Mouse (Mus musculus) intestine, embryonic 15.5 days (tissue): ENCODE data around the gene Ets2. TPM values are rescaled to one million over a fixed set of nuclear protein-coding genes. Genes with fewer than 3 reads are reported as not detected.

Experiments used
- ATAC-seq: fragments of 200-750 bp; cut with Nextera tagmentation; 2 replicates; pipeline ENCODE4 v1.8.0; 2017; ENCODE audit warnings: moderate TSS enrichment, moderate library complexity
- H3K27ac ChIP-seq: fragments of 300-500 bp; sonication (generic); 2 replicates; pipeline ENCODE4 v1.5.1; 2015; ENCODE audit warnings: mild to moderate bottlenecking, inconsistent platforms
- H3K27me3 ChIP-seq: fragments of 300-500 bp; sonication (generic); replicated peaks from 2 replicates; pipeline ENCODE4 v1.6.1; 2015; ENCODE audit warnings: inconsistent platforms
- H3K36me3 ChIP-seq: fragments of 300-500 bp; sonication (generic); 2 replicates; pipeline ENCODE4 v1.6.1; 2015; ENCODE audit warnings: inconsistent platforms
- H3K4me1 ChIP-seq: fragments of 300-500 bp; sonication (generic); replicated peaks from 2 replicates; pipeline ENCODE4 v1.6.1; 2015; ENCODE audit warnings: inconsistent platforms
- H3K4me2 ChIP-seq: fragments of 300-500 bp; sonication (generic); replicated peaks from 2 replicates; pipeline ENCODE4 v1.6.1; 2015; ENCODE audit warnings: mild to moderate bottlenecking, inconsistent platforms
- H3K4me3 ChIP-seq: fragments of 300-500 bp; sonication (generic); replicated peaks from 2 replicates; pipeline ENCODE4 v1.5.1; 2015; ENCODE audit warnings: inconsistent platforms
- H3K9ac ChIP-seq: fragments of 300-500 bp; sonication (generic); 2 replicates; pipeline ENCODE4 v1.6.1; 2015; ENCODE audit warnings: inconsistent platforms
- H3K9me3 ChIP-seq: fragments of 300-500 bp; sonication (generic); 2 replicates; pipeline ENCODE4 v1.6.1; 2016; ENCODE audit warnings: inconsistent platforms
- WGBS: fragments of 180-500 bp; shearing (Covaris S2); methylation state at CpG from one replicate; pipeline ENCODE4 v1.1.7; 2015; 5-methylcytosine and 5-hydroxymethylcytosine counted together
- polyA plus RNA-seq: library from polyadenylated mRNA; unstranded; fragments of >200 nt; fragmentation: Nextera tagmentation; extraction: Ambion mirVana; gene quantifications from 2 replicates; pipeline ENCODE4 v1.2.1, GENCODE M21; 2015

The Ets2 gene
- polyA plus RNA-seq, 1 experiment from 2014 or later = 64.7 TPM

- peaks cover 8% of the 10 kb centered on the region; the same call in 1 of the 2 replicates for H3K4me1 ChIP-seq
- H3K9me3 ChIP-seq = no peaks in the 10 kb centered on the region
- no peak overlapping the region for H3K9ac ChIP-seq
- H3K27ac ChIP-seq = peak overlapping the region; percentile 61
- H3K27me3 ChIP-seq = no peaks in the 10 kb centered on the region
- WGBS = 60% methylated on average over 10 of the region's 10 CpGs
- ATAC-seq = no peak
- no peak overlapping the region for H3K4me3 ChIP-seq
- no peaks in the 10 kb centered on the region for H3K36me3 ChIP-seq
- H3K4me2 ChIP-seq = 0 out of 2 replicates have a peak overlapping the region, but pooled peaks have one; percentile 15
These were observed 40.3 kb downstream of the Ets2 start for GRCm38 (mm10) chr16:95741915-95742739.

DNA sequence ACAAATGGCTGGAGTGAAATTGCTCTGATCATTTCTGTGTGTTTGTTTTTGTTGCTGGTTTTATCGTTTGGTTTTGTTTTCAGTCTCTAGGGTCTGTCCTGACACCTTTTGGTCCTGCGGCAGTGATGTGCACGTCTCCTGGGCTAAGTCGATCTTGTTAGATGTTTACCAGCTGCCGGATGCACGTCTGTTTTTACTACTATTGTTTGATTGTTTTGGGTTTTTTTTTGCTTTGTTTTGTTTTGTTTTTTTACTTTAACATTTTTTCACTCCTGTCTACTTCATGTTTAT lies 40.8 kb downstream of the Ets2 start:
- H3K36me3 ChIP-seq = no peaks in the 10 kb centered on the region
- 25% methylated on average over 6 of the region's 6 CpGs for WGBS
- H3K27ac ChIP-seq = peak overlapping the region; percentile 61
- H3K4me3 ChIP-seq = no peak overlapping the region
- ATAC-seq = no peak
- H3K4me2 ChIP-seq = 0 out of 2 replicates have a peak overlapping the region, but pooled peaks have one; percentile 15
- H3K4me1 ChIP-seq = peaks cover 8% of the 10 kb centered on the region; the same call in 1 of the 2 replicates
- no peaks in the 10 kb centered on the region for H3K27me3 ChIP-seq
- H3K9ac ChIP-seq = no peak overlapping the region
- H3K9me3 ChIP-seq = no peaks in the 10 kb centered on the region

DNA sequence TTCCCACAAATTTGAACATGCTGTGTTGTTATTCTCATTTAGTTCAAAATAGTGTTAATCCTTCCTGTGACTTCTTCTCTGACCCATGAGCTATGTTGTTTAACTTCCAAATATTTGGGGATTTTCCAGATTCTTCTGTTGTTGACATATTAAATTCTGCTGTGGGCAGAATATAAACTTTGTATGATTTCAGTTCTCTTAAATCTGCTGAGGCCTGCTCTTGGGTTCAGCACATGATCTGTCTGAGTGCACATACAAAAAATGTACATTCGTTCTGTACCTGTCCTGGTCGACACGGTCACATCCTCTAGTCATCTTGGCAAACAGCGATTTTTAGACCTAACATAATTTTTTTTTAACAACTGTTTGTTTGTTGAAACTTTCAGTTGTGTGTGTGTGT lies 41.2 kb downstream of the Ets2 start:
- Histone ChIP-seq H3K27me3 (no peaks in the 10 kb centered on the region), H3K4me3 (no peak overlapping the region), H3K27ac (0 out of 2 replicates have a peak overlapping the region, but pooled peaks have one; percentile 2), H3K36me3 (no peaks in the 10 kb centered on the region), H3K4me2 (no peak overlapping the region), H3K4me1 (peaks cover 8% of the 10 kb centered on the region; the same call in 1 of the 2 replicates), H3K9me3 (no peaks in the 10 kb centered on the region), H3K9ac (no peak overlapping the region)
- WGBS = 42% methylated on average over 4 of the region's 4 CpGs
- ATAC-seq = no peak

DNA sequence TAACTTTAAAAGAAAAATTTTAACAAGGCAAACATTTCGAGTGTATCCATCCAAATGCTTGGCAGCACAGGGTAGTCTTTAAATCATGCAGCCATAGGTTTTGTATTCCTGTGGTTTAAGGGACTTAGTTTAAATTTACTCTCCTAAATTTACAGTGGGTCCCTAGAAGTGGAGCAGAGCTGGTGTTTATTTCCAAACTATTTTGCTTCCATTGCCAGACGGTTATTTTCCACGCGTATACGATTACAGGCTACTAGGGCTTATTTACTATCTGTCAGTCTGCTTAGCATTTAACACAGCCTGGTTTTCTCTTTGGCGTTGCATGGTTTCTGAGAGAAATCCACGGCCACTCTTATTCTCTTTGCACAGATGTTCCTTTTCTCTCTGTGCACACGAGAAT lies 42.9 kb downstream of the Ets2 start:
- Histone ChIP-seq H3K27ac (no peak overlapping the region), H3K4me2 (no peak overlapping the region)
- WGBS = 49% methylated on average over 8 of the region's 8 CpGs

DNA sequence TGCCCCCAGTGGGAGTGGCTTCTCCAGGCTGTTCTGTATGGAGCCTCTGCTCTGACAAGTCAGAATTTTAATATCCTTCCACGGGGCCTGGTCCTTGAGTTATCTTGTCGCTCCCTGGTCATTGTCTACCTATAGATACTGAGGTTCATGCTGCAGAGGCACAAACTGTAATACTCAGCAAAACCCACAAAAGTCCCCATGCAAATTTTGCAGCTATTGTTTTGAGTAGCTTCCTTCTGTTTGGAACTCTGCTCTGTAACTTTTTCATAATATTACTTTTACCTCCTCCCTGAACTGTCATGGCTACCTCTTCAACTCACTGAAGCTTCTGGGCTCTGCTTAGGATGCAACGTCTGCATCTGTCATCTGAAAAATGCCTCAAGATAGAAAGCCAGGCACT lies 43.8 kb downstream of the Ets2 start:
- no peak for ATAC-seq
- Histone ChIP-seq H3K4me1 (peaks cover 15% of the 10 kb centered on the region; the same call in 1 of the 2 replicates), H3K4me3 (no peak overlapping the region), H3K36me3 (no peaks in the 10 kb centered on the region), H3K9me3 (no peaks in the 10 kb centered on the region), H3K27ac (no peak overlapping the region), H3K9ac (no peak overlapping the region), H3K27me3 (no peaks in the 10 kb centered on the region), H3K4me2 (no peak overlapping the region)
- 66% methylated on average over 3 of the region's 3 CpGs for WGBS

More for the DNA sequence above, 42.9 kb downstream of the Ets2 start:
- Histone ChIP-seq H3K27me3 (no peaks in the 10 kb centered on the region), H3K4me3 (no peak overlapping the region), H3K36me3 (no peaks in the 10 kb centered on the region), H3K4me1 (peaks cover 11% of the 10 kb centered on the region; the same call in 1 of the 2 replicates), H3K9me3 (no peaks in the 10 kb centered on the region), H3K9ac (no peak overlapping the region)
- no peak for ATAC-seq

DNA sequence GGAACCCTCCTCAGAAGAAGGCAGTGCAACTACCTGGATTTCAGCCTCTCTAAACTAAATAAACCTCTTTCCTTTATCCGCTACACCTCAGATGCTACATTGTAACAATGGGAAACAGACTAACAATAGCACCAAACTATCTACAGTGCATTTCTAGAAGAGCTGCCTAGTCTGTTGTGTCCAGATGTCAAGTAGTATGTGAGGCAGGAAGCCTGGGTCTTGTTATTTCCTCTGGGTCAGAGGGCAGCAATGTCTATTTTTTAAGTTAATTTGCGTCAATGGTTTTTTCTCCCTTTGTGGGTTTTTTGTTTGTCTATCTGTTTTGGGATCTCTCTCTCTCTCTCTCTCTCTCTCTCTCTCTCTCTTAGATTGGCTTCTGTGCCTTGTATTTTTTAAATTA lies 44.7 kb downstream of the Ets2 start:
- no peak for ATAC-seq
- Histone ChIP-seq H3K36me3 (no peaks in the 10 kb centered on the region), H3K9me3 (no peaks in the 10 kb centered on the region), H3K27me3 (no peaks in the 10 kb centered on the region), H3K27ac (no peak overlapping the region), H3K9ac (no peak overlapping the region), H3K4me3 (no peak overlapping the region), H3K4me2 (no peak overlapping the region), H3K4me1 (peaks cover 11% of the 10 kb centered on the region; the same call in 1 of the 2 replicates)
- 83% methylated on average over 2 of the region's 2 CpGs for WGBS

DNA sequence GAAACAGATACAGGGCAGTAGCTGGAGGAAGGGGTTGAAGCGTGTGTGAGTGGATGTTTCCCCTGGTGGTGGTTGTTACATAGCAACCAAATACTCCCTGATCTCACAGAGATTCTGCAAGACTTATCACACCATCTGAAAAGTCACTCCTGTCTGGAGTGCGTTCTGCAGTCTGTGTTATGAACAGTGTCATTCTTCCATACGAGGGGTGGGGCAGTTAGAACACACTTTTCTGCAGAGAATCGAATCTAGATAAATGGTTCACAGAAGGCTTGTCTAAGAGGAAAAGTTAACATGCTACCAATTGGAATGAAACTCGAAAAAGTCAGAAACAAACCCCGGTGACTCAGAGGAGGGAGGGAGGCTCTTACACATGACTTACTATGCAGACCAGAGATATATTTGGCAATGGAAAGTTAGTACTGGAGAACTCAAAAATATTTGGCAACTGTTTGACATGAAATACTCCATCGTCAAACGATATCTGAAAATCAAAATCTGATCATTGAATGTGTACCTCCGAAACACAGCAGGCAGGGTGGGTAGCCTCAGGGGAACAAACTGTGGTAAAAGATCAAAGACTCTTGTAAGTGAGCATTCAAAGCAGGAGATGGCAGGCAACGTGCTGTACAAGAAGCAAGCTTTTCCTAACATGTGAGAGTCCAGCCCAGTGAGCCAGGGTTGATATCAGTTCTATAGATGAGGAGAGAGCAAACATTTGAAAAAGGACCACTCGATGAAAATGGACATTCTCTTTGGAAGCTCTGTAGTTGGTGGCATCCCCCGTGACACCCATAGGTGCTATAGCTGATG lies 47.6 kb downstream of the Ets2 start:
- H3K4me2 ChIP-seq = no peak overlapping the region
- no peak overlapping the region for H3K27ac ChIP-seq
- WGBS = 51% methylated on average over 12 of the region's 12 CpGs
- H3K9me3 ChIP-seq = no peaks in the 10 kb centered on the region
- H3K4me3 ChIP-seq = no peak overlapping the region
- no peak for ATAC-seq
- no peak overlapping the region for H3K9ac ChIP-seq
- 0 out of 2 replicates have a peak, but pooled peaks cover 12% of the 10 kb centered on the region for H3K4me1 ChIP-seq
- H3K27me3 ChIP-seq = no peaks in the 10 kb centered on the region
- H3K36me3 ChIP-seq = no peaks in the 10 kb centered on the region

DNA sequence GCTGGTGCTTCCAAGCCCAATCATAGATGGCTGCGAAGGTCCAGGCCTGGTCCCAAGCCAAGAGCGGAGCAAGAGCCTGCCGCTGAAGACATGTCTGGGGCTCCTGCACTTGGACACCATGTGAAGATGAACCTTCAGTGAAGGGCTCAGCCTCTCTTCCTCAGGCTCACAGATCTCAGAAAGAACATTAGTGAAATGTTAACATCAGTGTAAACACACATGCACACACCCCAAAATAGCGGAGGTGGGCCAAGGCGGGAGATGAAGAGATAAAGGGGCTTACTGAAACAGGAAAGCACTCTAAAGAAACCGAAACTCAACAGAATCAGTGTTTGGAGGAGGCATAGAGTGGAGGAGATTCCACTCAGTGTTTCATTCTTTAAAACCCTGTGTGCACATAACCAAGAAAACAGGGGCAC lies 48.3 kb downstream of the Ets2 start:
- Histone ChIP-seq H3K36me3 (no peaks in the 10 kb centered on the region), H3K4me2 (no peak overlapping the region), H3K27ac (no peak overlapping the region), H3K9ac (no peak overlapping the region), H3K4me3 (no peak overlapping the region), H3K9me3 (no peaks in the 10 kb centered on the region), H3K4me1 (0 out of 2 replicates have a peak, but pooled peaks cover 12% of the 10 kb centered on the region), H3K27me3 (no peaks in the 10 kb centered on the region)
- 53% methylated on average over 6 of the region's 6 CpGs for WGBS
- no peak for ATAC-seq

GRCm38 (mm10) chr16:95752502-95752901 lies 50.6 kb downstream of the Ets2 start:
- Histone ChIP-seq H3K4me3 (no peak overlapping the region), H3K4me2 (no peak overlapping the region), H3K27me3 (no peaks in the 10 kb centered on the region), H3K9ac (no peak overlapping the region), H3K27ac (no peak overlapping the region), H3K9me3 (no peaks in the 10 kb centered on the region), H3K4me1 (0 out of 2 replicates have a peak, but pooled peaks cover 12% of the 10 kb centered on the region), H3K36me3 (no peaks in the 10 kb centered on the region)
- no peak for ATAC-seq
- WGBS = 65% methylated on average over 9 of the region's 9 CpGs

DNA sequence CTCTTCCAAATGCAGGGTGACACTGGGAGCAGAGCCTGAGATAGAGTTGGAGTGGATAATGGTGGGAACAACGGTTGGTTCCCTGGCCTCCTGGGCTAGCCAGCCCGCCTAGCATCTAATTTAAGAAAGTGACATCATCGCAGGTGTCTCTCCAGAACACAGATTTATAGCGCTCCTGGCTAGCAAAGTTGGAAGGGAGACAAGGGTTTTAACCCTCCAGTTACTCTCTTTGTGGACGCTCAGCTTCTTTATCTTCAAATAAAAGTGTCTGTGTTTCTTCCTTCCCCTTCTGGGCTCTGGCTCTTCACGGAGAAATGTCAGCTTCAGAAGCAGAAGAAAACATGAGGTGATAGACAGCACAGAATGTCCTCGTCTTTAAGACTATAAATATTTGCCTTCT lies 51.4 kb downstream of the Ets2 start:
- ATAC-seq = no peak
- Histone ChIP-seq H3K4me1 (0 out of 2 replicates have a peak, but pooled peaks cover 12% of the 10 kb centered on the region), H3K4me3 (no peak overlapping the region), H3K4me2 (no peak overlapping the region), H3K9ac (no peak overlapping the region), H3K9me3 (no peaks in the 10 kb centered on the region), H3K27ac (no peak overlapping the region), H3K27me3 (no peaks in the 10 kb centered on the region), H3K36me3 (no peaks in the 10 kb centered on the region)
- 25% methylated on average over 7 of the region's 7 CpGs for WGBS

DNA sequence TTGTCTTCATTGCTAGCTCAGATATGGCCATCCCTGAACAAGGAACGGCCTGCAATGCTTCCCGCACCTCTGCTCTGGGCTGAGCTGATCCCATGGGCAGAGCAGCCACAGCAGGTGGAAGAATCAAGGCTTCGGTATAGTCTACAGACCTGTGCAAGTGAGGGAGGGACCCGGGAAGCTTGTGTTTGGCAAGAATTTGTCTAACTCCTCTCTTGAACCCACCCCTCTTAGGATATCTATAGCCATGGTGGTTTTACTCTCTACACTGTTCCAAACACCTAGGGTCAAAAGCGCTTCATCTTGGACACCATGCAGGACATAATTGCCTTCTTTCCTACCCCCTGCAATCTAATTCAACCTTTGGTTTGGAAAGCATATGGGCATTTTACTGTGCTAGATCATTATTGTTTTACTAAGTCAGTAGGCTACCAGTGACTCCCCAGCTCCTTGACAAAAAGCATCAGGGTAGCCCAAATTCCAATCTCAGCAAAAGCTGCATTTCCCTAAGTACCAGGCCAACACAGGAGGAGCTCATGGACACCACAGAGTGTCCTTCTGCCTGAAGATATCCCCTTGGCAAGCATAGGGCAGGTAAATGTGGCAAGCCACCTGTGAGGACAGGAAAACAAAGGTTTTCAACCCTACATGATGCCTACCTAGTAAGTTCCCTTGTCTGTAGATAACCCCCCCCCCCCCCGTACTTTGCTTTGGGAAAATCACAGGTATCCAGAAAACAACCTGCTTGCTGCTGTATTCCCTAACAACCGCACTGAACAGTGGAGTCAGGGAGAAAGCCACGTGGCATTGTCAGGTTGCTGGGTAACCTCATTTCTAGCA lies 57.5 kb downstream of the Ets2 start:
- no peaks in the 10 kb centered on the region for H3K27me3 ChIP-seq
- no peaks in the 10 kb centered on the region for H3K4me1 ChIP-seq
- 84% methylated on average over 8 of the region's 8 CpGs for WGBS
- no peaks in the 10 kb centered on the region for H3K9me3 ChIP-seq
- H3K9ac ChIP-seq = no peak overlapping the region
- H3K36me3 ChIP-seq = no peaks in the 10 kb centered on the region
- no peak overlapping the region for H3K4me2 ChIP-seq
- H3K4me3 ChIP-seq = no peak overlapping the region
- H3K27ac ChIP-seq = no peak overlapping the region
- ATAC-seq = no peak

DNA sequence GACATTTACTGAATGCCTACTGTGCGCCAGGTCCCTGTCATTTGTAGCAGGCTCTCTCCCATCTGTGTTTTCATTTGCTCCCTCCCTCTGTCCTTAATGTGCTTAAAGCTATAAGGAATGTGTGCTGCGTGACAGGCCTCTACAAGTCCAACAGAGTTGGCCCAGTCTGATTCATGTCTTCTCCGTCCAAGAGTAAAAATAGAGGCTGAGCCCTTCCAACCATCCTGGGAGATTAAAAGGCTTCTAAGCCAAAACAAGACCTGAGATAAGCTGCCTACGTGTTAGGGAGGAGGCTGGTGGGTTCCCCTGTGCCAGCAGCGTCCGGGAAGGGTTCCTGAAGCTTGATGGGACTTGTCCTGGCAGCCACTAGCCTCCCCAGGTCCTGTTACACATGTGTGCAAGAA lies 58.1 kb downstream of the Ets2 start:
- 65% methylated on average over 6 of the region's 6 CpGs for WGBS
- no peak overlapping the region for H3K27ac ChIP-seq
- no peak overlapping the region for H3K4me2 ChIP-seq
- no peaks in the 10 kb centered on the region for H3K9me3 ChIP-seq
- H3K4me1 ChIP-seq = no peaks in the 10 kb centered on the region
- no peak overlapping the region for H3K9ac ChIP-seq
- H3K4me3 ChIP-seq = no peak overlapping the region
- H3K27me3 ChIP-seq = no peaks in the 10 kb centered on the region
- no peaks in the 10 kb centered on the region for H3K36me3 ChIP-seq
- no peak for ATAC-seq
